Mouse (Mus musculus): ENCODE results near the gene Anp32b.

GRCm38 (mm10) chr4:46479081-46479480, 28.4 kb downstream of the Anp32b start:
- TF ChIP-seq CTCF (IDR thresholded peaks at IDR 0.05; ENCODE audit: low read depth) (no peak), EP300 (IDR thresholded peaks at IDR 0.05; ENCODE audit: low read depth) (no peak)
